Mouse (Mus musculus) macrophage (primary cell): ENCODE results near the gene Gm29423. TPM values are rescaled to one million over a fixed set of nuclear protein-coding genes. Genes with fewer than 3 reads are reported as not detected.
"Not testable (repeated sequence)": the region's sequence is repeated elsewhere in the genome, so short reads cannot be mapped to it uniquely, and the experiment has no call there.

Experiments used
- H3K27ac ChIP-seq: fragments of 350-480 bp; formaldehyde crosslinking; 2 replicates; pipeline ENCODE4 v1.9.0; 2021
- H3K36me3 ChIP-seq: fragments of 350-480 bp; formaldehyde crosslinking; 2 replicates; pipeline ENCODE4 v1.9.0; 2021; ENCODE audit errors: inconsistent target
- H3K4me3 ChIP-seq: fragments of 350-480 bp; formaldehyde crosslinking; 2 replicates; pipeline ENCODE4 v1.9.0; 2021; ENCODE audit errors: inconsistent target
- H3K79me2 ChIP-seq: fragments of 350-480 bp; formaldehyde crosslinking; 2 replicates; pipeline ENCODE4 v1.9.0; 2021; ENCODE audit errors: inconsistent target
- WGBS: methylation state at CpG from one replicate; pipeline ENCODE4 v1.1.7; 2026; ENCODE audit warnings: inconsistent platforms; ENCODE audit not compliant: missing documents; 5-methylcytosine and 5-hydroxymethylcytosine counted together
- polyA plus RNA-seq: library from polyadenylated mRNA; stranded (reverse); fragments of 250-400 nt; gene quantifications from 3 replicates; pipeline ENCODE4 v1.2.4, GENCODE M21; 2018; ENCODE audit warnings: inconsistent platforms
- total RNA-seq, 78 experiments: library from RNA; depleted of rRNA; stranded (reverse); fragments of 250-400 nt; gene quantifications; 1 replicate in 9 of 78; 2 replicates in 24 of 78; 3 replicates in 43 of 78; 4 replicates in 2 of 78; pipeline ENCODE4 v1.2.4; 2018; ENCODE audit warnings: inconsistent platforms in 56 of 78

Gene Gm29423
- not detected for total RNA-seq (2018; cell fraction: chromatin; rRNA removed)
- not detected for total RNA-seq (2018; cell fraction: cytosol; rRNA removed)
- not detected for total RNA-seq (2018; cell fraction: nucleus; rRNA removed)
- polyA plus RNA-seq = not detected in 3 replicates

GRCm38 (mm10) chrY:70303187-70303586 lies at the start of gene Gm29423, which contains the start of gene Gm29644:
TSS of gene Gm29423 (minus strand) at chrY:70303287.
TSS of gene Gm29644 (minus strand) at chrY:70303343.
- H3K4me3 ChIP-seq, H3K27ac ChIP-seq, H3K36me3 ChIP-seq, H3K79me2 ChIP-seq: not testable (repeated sequence)
- WGBS = no CpG with 5 or more reads among the region's 2 CpGs

GRCm38 (mm10) chrY:70273542-70273941 lies 29.5 kb downstream of the Gm29423 start, which contains the start of gene Gm21118:
TSS of gene Gm21118 (minus strand) at chrY:70273642.
- H3K27ac ChIP-seq, H3K36me3 ChIP-seq, H3K79me2 ChIP-seq, H3K4me3 ChIP-seq: not testable (repeated sequence)
- WGBS = no CpG with 5 or more reads among the region's 4 CpGs

Other genes with a start within 250 kb of the Gm29423 start
- not detected in 3 replicates for gene Gm21118, start 29.6 kb downstream of the Gm29423 start, polyA plus RNA-seq
- gene Gm29644, start 56 bp upstream of the Gm29423 start, polyA plus RNA-seq = not detected in 3 replicates
- gene Gm20888, start 138.6 kb upstream of the Gm29423 start, polyA plus RNA-seq = not detected in 3 replicates